Mouse (Mus musculus) Patski (cell line): ENCODE measurements around the gene Homer2. TPM values are rescaled to one million over a fixed set of nuclear protein-coding genes. Genes with fewer than 3 reads are reported as not detected.

Experiments used
- ATAC-seq: fragments of 100-300 bp; one replicate; pipeline ENCODE4 v1.8.0; 2021
- CTCF ChIA-PET: fragments of 350-600 bp; sonication (Branson Sonifier 250); formaldehyde crosslinking; loops from one replicate; lab custom pipeline; 2022; ENCODE audit warnings: inconsistent platforms; lab: Charles Lee
- POLR2A ChIA-PET: fragments of 350-600 bp; sonication (Branson Sonifier 250); formaldehyde crosslinking; loops from one replicate; lab custom pipeline; 2022; ENCODE audit warnings: antibody characterized with exemption, inconsistent platforms; lab: Charles Lee
- DNase-seq: peaks from one replicate; pipeline ENCODE4 v3.0.0-alpha.2; 2011; ENCODE audit warnings: low read depth, low spot score
- H3K27me3 ChIP-seq: fragments of 371-371 bp; one replicate; pipeline ENCODE4 v1.5.1; 2021
- CTCF ChIP-seq: fragments of 100-300 bp; IDR thresholded peaks from one replicate; pipeline ENCODE4 v1.5.1; 2021
- in situ Hi-C: fragments of 300-500 bp; cut with MboI; formaldehyde crosslinking; loops from 3 replicates; pipeline ENCODE4 v1.11.1; 2018; ENCODE audit warnings: low pct_unique_long_range_greater_than_20kb, mixed read lengths
- polyA plus RNA-seq: library from polyadenylated mRNA; unstranded; gene quantifications from one replicate; pipeline ENCODE4 v1.2.3, GENCODE M21; 2021

Gene Homer2
- 5.5 TPM for polyA plus RNA-seq

GRCm38 (mm10) chr7:81707471-81708140 is at the start of gene Homer2:
TSS of gene Homer2 (minus strand) at chr7:81707527.
- no peak for ATAC-seq
- in situ Hi-C loops, result no loop called here
- ChIA-PET CTCF (no interaction called here), POLR2A (no interaction called here)
- no peak for DNase-seq
- H3K27me3 ChIP-seq, result peaks cover 53% of the 10 kb centered on the region
- TF ChIP-seq CTCF, result no peak

- ATAC-seq, result no peak
- CTCF ChIA-PET, result no interaction called here
- peaks cover 53% of the 10 kb centered on the region for H3K27me3 ChIP-seq
- in situ Hi-C loops, result no loop called here
- POLR2A ChIA-PET, result no interaction called here
- DNase-seq, result no peak
- TF ChIP-seq CTCF, result no peak
Measured at GRCm38 (mm10) chr7:81747956-81748355, 40.6 kb upstream of the Homer2 start.

GRCm38 (mm10) chr7:81744145-81744544 is 36.8 kb upstream of the Homer2 start:
- DNase-seq, result peak; percentile 24

DNA sequence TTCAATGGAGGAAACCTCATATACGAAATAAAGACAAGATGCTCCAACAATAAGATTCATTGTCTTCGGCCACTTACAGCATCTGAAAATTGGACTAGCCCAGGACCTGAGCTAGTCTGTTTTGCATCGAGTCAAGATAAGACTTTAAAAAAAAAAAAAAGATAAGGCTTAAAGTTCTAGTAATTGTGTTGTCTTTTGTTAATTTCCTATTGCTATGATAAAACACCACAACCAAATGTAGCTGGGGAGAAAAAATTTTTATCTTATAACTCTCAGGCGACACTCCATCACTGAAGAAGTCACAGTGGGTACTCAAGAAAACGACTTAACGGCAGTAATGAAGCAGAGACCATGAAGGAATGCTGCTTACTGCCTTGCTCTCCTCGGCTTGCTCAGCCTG is 32.7 kb upstream of the Homer2 start:
- in situ Hi-C loops, result no loop called here
- TF ChIP-seq CTCF, result no peak
- POLR2A ChIA-PET, result no interaction called here
- ATAC-seq (no peak), DNase-seq (no peak)
- peaks cover 14% of the 10 kb centered on the region for H3K27me3 ChIP-seq
- CTCF ChIA-PET, result no interaction called here

More at GRCm38 (mm10) chr7:81744145-81744544, 36.8 kb upstream of the Homer2 start:
- TF ChIP-seq CTCF, result peak; percentile 81
- CTCF ChIA-PET, result interaction anchor here (1.7 kb wide), 1 partner anchor 18 kb away, joined by 4 read pairs; the partner anchor contains the start of gene Ramac
- in situ Hi-C loops, result no loop called here
- POLR2A ChIA-PET, result no interaction called here
- ATAC-seq, result peak; percentile 57
- peaks cover 46% of the 10 kb centered on the region for H3K27me3 ChIP-seq

DNA sequence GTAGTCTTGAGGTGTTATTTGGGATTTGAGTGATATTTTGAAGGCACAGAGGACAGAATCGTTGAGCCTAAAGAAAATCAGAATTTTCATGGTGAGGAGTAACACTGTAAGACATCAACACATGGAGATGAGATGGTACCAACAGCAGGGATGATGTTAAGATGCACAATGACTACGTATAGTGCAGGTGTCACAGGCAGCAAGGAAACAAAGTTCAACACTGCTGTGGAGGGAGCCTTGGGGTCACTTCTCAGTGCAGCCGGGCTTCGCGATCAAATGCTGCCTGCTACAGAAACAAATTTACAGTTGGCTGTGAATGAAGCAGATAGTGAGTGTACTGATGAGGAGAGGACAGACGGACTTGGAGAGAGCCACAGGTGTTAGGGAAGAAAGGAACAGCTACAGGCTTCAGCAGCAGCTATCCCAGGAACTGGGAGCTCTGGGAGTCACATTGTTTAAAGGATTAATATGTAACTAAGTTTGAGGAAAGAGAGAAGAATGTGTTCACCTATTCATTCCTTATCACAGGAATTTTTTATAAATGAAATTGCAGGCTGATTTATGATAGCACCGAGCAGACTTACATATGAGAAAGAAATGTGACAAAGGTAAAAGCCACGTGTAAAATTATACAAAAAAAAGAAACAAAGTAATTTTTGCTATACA is 31.5 kb upstream of the Homer2 start:
- in situ Hi-C loops, result no loop called here
- ChIA-PET CTCF (no interaction called here), POLR2A (no interaction called here)
- DNase-seq (no peak), ATAC-seq (no peak)
- no peak for TF ChIP-seq CTCF
- peaks cover 10% of the 10 kb centered on the region for H3K27me3 ChIP-seq

- no peak for ATAC-seq
- H3K27me3 ChIP-seq, result peaks cover 9% of the 10 kb centered on the region
- DNase-seq, result no peak
- CTCF ChIA-PET, result no interaction called here
- in situ Hi-C loops, result no loop called here
- POLR2A ChIA-PET, result no interaction called here
- no peak for TF ChIP-seq CTCF
Measured at GRCm38 (mm10) chr7:81735300-81736048, 28.1 kb upstream of the Homer2 start.

GRCm38 (mm10) chr7:81732183-81733089 is 25.1 kb upstream of the Homer2 start:
- CTCF ChIA-PET, result no interaction called here
- DNase-seq, result no peak
- ATAC-seq, result no peak

DNA sequence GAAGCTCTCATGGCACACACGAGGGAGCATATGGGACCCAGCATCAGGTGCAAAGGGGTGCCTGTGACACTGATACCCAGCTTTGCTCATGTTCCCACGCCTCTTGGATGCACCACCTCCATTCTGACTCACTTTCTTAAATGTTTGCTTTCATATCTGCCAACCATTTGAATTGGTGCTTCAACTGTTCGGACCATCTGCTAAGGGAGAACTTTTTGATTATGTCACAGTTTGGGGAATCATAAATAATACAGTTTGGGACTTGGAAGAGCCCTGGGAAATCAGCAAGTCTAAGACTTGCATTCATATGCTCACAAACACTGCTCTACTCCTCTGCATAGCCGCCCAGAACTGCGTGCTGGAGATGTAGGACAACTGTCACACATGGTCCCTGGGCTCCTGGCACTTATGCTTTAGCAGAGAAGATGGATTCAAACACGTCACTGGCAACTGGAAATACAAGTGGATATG is 23.9 kb upstream of the Homer2 start:
- ChIA-PET CTCF (interaction anchor here (1.1 kb wide), 1 partner anchor 84 kb away, joined by 3 read pairs; no protein-coding TSS in a partner anchor), POLR2A (no interaction called here)
- no peak for DNase-seq

More at GRCm38 (mm10) chr7:81732183-81733089, 25.1 kb upstream of the Homer2 start:
- in situ Hi-C loops, result no loop called here
- POLR2A ChIA-PET, result no interaction called here
- TF ChIP-seq CTCF, result no peak
- H3K27me3 ChIP-seq, result peaks cover 8% of the 10 kb centered on the region

DNA sequence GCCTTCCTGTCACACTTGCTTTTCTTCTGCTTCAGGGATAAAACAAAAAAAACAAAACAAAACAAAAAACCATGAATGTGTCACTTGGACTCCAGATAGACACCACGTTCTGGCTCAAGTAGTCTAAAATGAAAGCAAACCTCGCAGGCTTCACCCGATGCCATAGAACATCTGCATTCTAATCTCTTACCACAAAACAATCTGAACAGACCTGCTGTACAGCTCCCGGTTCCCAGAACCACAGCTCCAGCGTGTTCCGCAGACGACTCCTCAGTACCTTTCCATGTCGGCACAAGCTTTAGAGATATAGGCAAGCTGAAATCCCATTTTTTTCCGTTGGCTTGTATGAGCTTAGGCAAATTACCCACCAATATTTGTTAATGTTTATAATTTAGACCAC is 22.5 kb upstream of the Homer2 start:
- no peak for ATAC-seq
- ChIA-PET CTCF (no interaction called here), POLR2A (interaction anchor here (0.6 kb wide), 1 partner anchor 59 kb away, joined by 3 read pairs; no protein-coding TSS in a partner anchor)
- no peak for DNase-seq
- in situ Hi-C loops, result no loop called here
- no peak for TF ChIP-seq CTCF
- H3K27me3 ChIP-seq, result peaks cover 6% of the 10 kb centered on the region

More for the DNA sequence above, 23.9 kb upstream of the Homer2 start:
- peaks cover 6% of the 10 kb centered on the region for H3K27me3 ChIP-seq
- no peak for TF ChIP-seq CTCF
- no peak for ATAC-seq
- in situ Hi-C loops, result no loop called here

GRCm38 (mm10) chr7:81727716-81728115 is 20.4 kb upstream of the Homer2 start:
- in situ Hi-C loops, result no loop called here
- no peak for ATAC-seq
- TF ChIP-seq CTCF, result no peak
- ChIA-PET CTCF (no interaction called here), POLR2A (no interaction called here)
- peaks cover 6% of the 10 kb centered on the region for H3K27me3 ChIP-seq
- no peak for DNase-seq
